Mouse (Mus musculus) midbrain, embryonic 12.5 days (tissue): ENCODE data around the gene Gabra6. TPM values are rescaled to one million over a fixed set of nuclear protein-coding genes. Genes with fewer than 3 reads are reported as not detected.

Experiments used
- polyA plus RNA-seq: library from polyadenylated mRNA; unstranded; fragments of >200 nt; fragmentation: Nextera tagmentation; extraction: Ambion mirVana; gene quantifications from 2 replicates; pipeline ENCODE4 v1.2.1, GENCODE M21; 2016

Gene Gabra6
- polyA plus RNA-seq, 1 experiment from 2014 or later, result not detected

Other genes starting within 250 kb of the Gabra6 start
- gene Gabra1, start 138.1 kb downstream of the Gabra6 start, polyA plus RNA-seq, result 5.9 and 7.0 TPM in 2 replicates
- gene Gabrb2, start 98.7 kb upstream of the Gabra6 start, polyA plus RNA-seq, result 19.6 and 24.6 TPM in 2 replicates